Mouse (Mus musculus) forebrain, embryonic 11.5 days (tissue): ENCODE measurements at regions not wholly inside any gene's neighbourhood (a gene's known extent, or its start where the extent isn't known, plus 50 kb on each side); places are given as distances from the start of the nearest gene placed in this dataset.

Experiments used
- ATAC-seq: fragments of 200-750 bp; cut with Nextera tagmentation; replicated peaks from 2 replicates; pipeline ENCODE4 v1.8.0; 2017; ENCODE audit warnings: moderate TSS enrichment; ENCODE audit not compliant: low FRiP score
- DNase-seq: peaks from one replicate; pipeline ENCODE4 v3.0.0-alpha.2; 2017; ENCODE audit warnings: low spot score
- H3K27ac ChIP-seq: fragments of 300-500 bp; sonication (generic); 2 replicates; pipeline ENCODE4 v1.5.1; 2014; ENCODE audit warnings: low read depth, low read length
- H3K27me3 ChIP-seq: fragments of 300-500 bp; sonication (generic); 2 replicates; pipeline ENCODE4 v1.6.1; 2014; ENCODE audit warnings: mild to moderate bottlenecking, low read length, mixed read lengths; ENCODE audit not compliant: control insufficient read depth, insufficient read depth
- H3K36me3 ChIP-seq: fragments of 300-500 bp; sonication (generic); 2 replicates; pipeline ENCODE4 v1.6.1; 2014; ENCODE audit warnings: mild to moderate bottlenecking, low read length, moderate library complexity, mixed read lengths; ENCODE audit not compliant: control insufficient read depth, insufficient read depth
- H3K4me1 ChIP-seq: fragments of 300-500 bp; sonication (generic); replicated peaks from 2 replicates; pipeline ENCODE4 v1.6.1; 2014; ENCODE audit warnings: low read length, mixed read lengths; ENCODE audit not compliant: control insufficient read depth, insufficient read depth
- H3K4me2 ChIP-seq: fragments of 300-500 bp; sonication (generic); 2 replicates; pipeline ENCODE4 v1.6.1; 2014; ENCODE audit warnings: low read depth, mild to moderate bottlenecking, low read length, moderate library complexity, mixed read lengths; ENCODE audit not compliant: severe bottlenecking
- H3K4me3 ChIP-seq: fragments of 300-500 bp; sonication (generic); 2 replicates; pipeline ENCODE4 v1.5.1; 2014; ENCODE audit warnings: low read depth, low read length
- H3K9ac ChIP-seq: fragments of 300-500 bp; sonication (generic); 2 replicates; pipeline ENCODE4 v1.6.1; 2014; ENCODE audit warnings: low read length
- H3K9me3 ChIP-seq: fragments of 300-500 bp; sonication (generic); 2 replicates; pipeline ENCODE4 v1.6.1; 2016; ENCODE audit warnings: low read length, mixed read lengths; ENCODE audit not compliant: control insufficient read depth
- WGBS: fragments of 180-500 bp; shearing (Covaris S2); extraction: QIAGEN DNeasy Blood & Tissue Kit; methylation state at CpG from one replicate; pipeline ENCODE4 v1.1.7; 2014; 5-methylcytosine and 5-hydroxymethylcytosine counted together

GRCm38 (mm10) chr13:42526966-42527365 lies 153.5 kb upstream of the Phactr1 start:
- DNase-seq: no peak
- no peak overlapping the region for H3K27ac ChIP-seq
- no peak overlapping the region for H3K9ac ChIP-seq
- no peaks in the 10 kb centered on the region for H3K27me3 ChIP-seq
- 59% methylated on average over 8 of the region's 8 CpGs for WGBS
- no peaks in the 10 kb centered on the region for H3K36me3 ChIP-seq
- ATAC-seq: no peak
- no peaks in the 10 kb centered on the region for H3K9me3 ChIP-seq
- no peaks in the 10 kb centered on the region for H3K4me1 ChIP-seq
- no peak overlapping the region for H3K4me3 ChIP-seq
- H3K4me2 ChIP-seq: no peak overlapping the region

GRCm38 (mm10) chr13:42528169-42528568 lies 152.3 kb upstream of the Phactr1 start:
- no peaks in the 10 kb centered on the region for H3K4me1 ChIP-seq
- H3K36me3 ChIP-seq: no peaks in the 10 kb centered on the region
- H3K9me3 ChIP-seq: no peaks in the 10 kb centered on the region
- no peak overlapping the region for H3K9ac ChIP-seq
- H3K27me3 ChIP-seq: no peaks in the 10 kb centered on the region
- WGBS: 93% methylated on average over 2 of the region's 2 CpGs
- no peak overlapping the region for H3K4me2 ChIP-seq
- H3K4me3 ChIP-seq: no peak overlapping the region
- no peak overlapping the region for H3K27ac ChIP-seq
- ATAC-seq (no peak), DNase-seq (no peak)

GRCm38 (mm10) chr13:42536501-42537210 lies 143.8 kb upstream of the Phactr1 start:
- Histone ChIP-seq H3K27ac (no peak overlapping the region), H3K4me2 (no peak overlapping the region), H3K9me3 (no peaks in the 10 kb centered on the region; the same call in 1 of the 2 replicates), H3K4me3 (no peak overlapping the region), H3K9ac (no peak overlapping the region), H3K27me3 (no peaks in the 10 kb centered on the region), H3K4me1 (no peaks in the 10 kb centered on the region), H3K36me3 (no peaks in the 10 kb centered on the region)
- DNase-seq (no peak), ATAC-seq (no peak)
- WGBS: 89% methylated on average over 7 of the region's 7 CpGs

- Histone ChIP-seq H3K4me2 (no peak overlapping the region), H3K9ac (no peak overlapping the region), H3K9me3 (no peaks in the 10 kb centered on the region; the same call in 1 of the 2 replicates), H3K27me3 (no peaks in the 10 kb centered on the region), H3K4me1 (no peaks in the 10 kb centered on the region), H3K27ac (no peak overlapping the region), H3K36me3 (no peaks in the 10 kb centered on the region), H3K4me3 (no peak overlapping the region)
- no peak for ATAC-seq
- DNase-seq: no peak
- 88% methylated on average over 2 of the region's 2 CpGs for WGBS
Measured at GRCm38 (mm10) chr13:42538046-42538445, 142.4 kb upstream of the Phactr1 start.

GRCm38 (mm10) chr13:42544536-42545094 lies 135.8 kb upstream of the Phactr1 start:
- Histone ChIP-seq H3K9me3 (no peaks in the 10 kb centered on the region; the same call in 1 of the 2 replicates), H3K4me1 (no peaks in the 10 kb centered on the region), H3K4me3 (no peak overlapping the region), H3K4me2 (no peak overlapping the region), H3K36me3 (no peaks in the 10 kb centered on the region), H3K27ac (no peak overlapping the region), H3K27me3 (no peaks in the 10 kb centered on the region), H3K9ac (no peak overlapping the region)
- DNase-seq: no peak
- WGBS: 80% methylated on average over 4 of the region's 4 CpGs
- ATAC-seq: no peak

GRCm38 (mm10) chr13:42546389-42546788 lies 134.0 kb upstream of the Phactr1 start:
- Histone ChIP-seq H3K4me3 (no peak overlapping the region), H3K9me3 (no peaks in the 10 kb centered on the region), H3K4me2 (no peak overlapping the region), H3K36me3 (no peaks in the 10 kb centered on the region), H3K27me3 (no peaks in the 10 kb centered on the region), H3K27ac (no peak overlapping the region), H3K4me1 (no peaks in the 10 kb centered on the region), H3K9ac (no peak overlapping the region)
- ATAC-seq: no peak
- WGBS: 84% methylated on average over 4 of the region's 4 CpGs
- no peak for DNase-seq

- Histone ChIP-seq H3K9me3 (no peaks in the 10 kb centered on the region), H3K4me2 (no peak overlapping the region), H3K36me3 (no peaks in the 10 kb centered on the region), H3K4me1 (no peaks in the 10 kb centered on the region), H3K27ac (no peak overlapping the region), H3K27me3 (no peaks in the 10 kb centered on the region), H3K9ac (no peak overlapping the region), H3K4me3 (no peak overlapping the region)
- DNase-seq (no peak), ATAC-seq (no peak)
- 94% methylated on average over 10 of the region's 10 CpGs for WGBS
Measured at GRCm38 (mm10) chr13:42546851-42547250, 133.6 kb upstream of the Phactr1 start.

- Histone ChIP-seq H3K4me2 (no peak overlapping the region), H3K9me3 (no peaks in the 10 kb centered on the region), H3K4me1 (no peaks in the 10 kb centered on the region), H3K9ac (no peak overlapping the region), H3K27ac (no peak overlapping the region), H3K27me3 (no peaks in the 10 kb centered on the region), H3K36me3 (no peaks in the 10 kb centered on the region), H3K4me3 (no peak overlapping the region)
- DNase-seq (no peak), ATAC-seq (no peak)
- 78% methylated on average over 5 of the region's 5 CpGs for WGBS
Measured at GRCm38 (mm10) chr13:42549021-42549559, 131.3 kb upstream of the Phactr1 start.

GRCm38 (mm10) chr13:42554961-42555360 lies 125.5 kb upstream of the Phactr1 start:
- WGBS: 82% methylated on average over 4 of the region's 4 CpGs
- no peak for ATAC-seq
- Histone ChIP-seq H3K4me3 (no peak overlapping the region), H3K36me3 (no peaks in the 10 kb centered on the region), H3K4me2 (no peak overlapping the region), H3K27me3 (no peaks in the 10 kb centered on the region), H3K27ac (no peak overlapping the region), H3K4me1 (no peaks in the 10 kb centered on the region), H3K9ac (no peak overlapping the region), H3K9me3 (no peaks in the 10 kb centered on the region)
- DNase-seq: no peak
